Mouse (Mus musculus) MEL (cell line): ENCODE measurements at regions not wholly inside any gene's neighbourhood (a gene's known extent, or its start where the extent isn't known, plus 50 kb on each side); places are given as distances from the start of the nearest gene placed in this dataset.

Experiments
- CTCF ChIP-seq, 3 experiments: IDR thresholded peaks in 2 of 3; conservative IDR thresholded peaks in 1 of 3; 2 replicates each; pipeline ENCODE4 v1.5.1; 2011 to 2012; ENCODE audit warnings: low read length in 3 of 3, low read depth in 2 of 3, mild to moderate bottlenecking in 2 of 3, improper control_type of control experiment in 1 of 3, inconsistent platforms in 1 of 3, mixed read lengths in 1 of 3, moderate library complexity in 1 of 3; ENCODE audit not compliant: control insufficient read depth in 1 of 3, insufficient read depth in 1 of 3, poor library complexity in 1 of 3, severe bottlenecking in 1 of 3
- EP300 ChIP-seq, 2 experiments: IDR thresholded peaks; 2 replicates each; pipeline ENCODE4 v1.6.1; 2011; ENCODE audit warnings: improper control_type of control experiment in 2 of 2, low read length in 2 of 2, low read depth in 1 of 2, mild to moderate bottlenecking in 1 of 2
- GATA1 ChIP-seq: IDR thresholded peaks from 2 replicates; pipeline ENCODE4 v1.6.1; 2011; ENCODE audit warnings: low read depth, low read length, improper control_type of control experiment
- HCFC1 ChIP-seq: IDR thresholded peaks from 2 replicates; pipeline ENCODE4 v1.6.1; 2012; ENCODE audit warnings: low read depth, mild to moderate bottlenecking, inconsistent platforms, low read length, improper control_type of control experiment, moderate library complexity
- MAX ChIP-seq: IDR thresholded peaks from 2 replicates; pipeline ENCODE4 v1.6.1; 2011; ENCODE audit warnings: low read length, improper control_type of control experiment
- MYC ChIP-seq: IDR thresholded peaks from 2 replicates; pipeline ENCODE4 v1.6.1; 2011; ENCODE audit warnings: low read depth, mild to moderate bottlenecking, low read length, improper control_type of control experiment, moderate library complexity
- POLR2A ChIP-seq, 2 experiments: IDR thresholded peaks; 2 replicates each; pipeline ENCODE4 v1.6.1; 2011 to 2012; ENCODE audit warnings: low read length in 2 of 2, mild to moderate bottlenecking in 2 of 2, control low read depth in 1 of 2, improper control_type of control experiment in 1 of 2, low read depth in 1 of 2, moderate library complexity in 1 of 2; ENCODE audit not compliant: control insufficient read depth in 1 of 2, insufficient read depth in 1 of 2, poor library complexity in 1 of 2
- UBTF ChIP-seq: IDR thresholded peaks from 2 replicates; pipeline ENCODE4 v1.6.1; 2012; ENCODE audit warnings: low read depth, mild to moderate bottlenecking, inconsistent platforms, low read length, improper control_type of control experiment, moderate library complexity, borderline replicate concordance; ENCODE audit not compliant: insufficient read depth
- ZKSCAN1 ChIP-seq: IDR thresholded peaks from 2 replicates; pipeline ENCODE4 v1.6.1; 2012; ENCODE audit warnings: low read depth, mild to moderate bottlenecking, inconsistent platforms, low read length, improper control_type of control experiment, moderate library complexity

- TF ChIP-seq MYC (no peak), POLR2A (IDR thresholded peaks at IDR 0.05; ENCODE audit: control insufficient read depth in 1 of 2, insufficient read depth in 1 of 2, low read depth in 1 of 2, low read length in 2 of 2, poor library complexity in 1 of 2) (no peak), GATA1 (no peak), MAX (no peak), CTCF (IDR thresholded peaks at IDR 0.05 in 2 of 3, conservative IDR thresholded peaks at IDR 0.05 in 1 of 3; ENCODE audit: control insufficient read depth in 1 of 3, insufficient read depth in 1 of 3, low read depth in 2 of 3, low read length in 3 of 3, poor library complexity in 1 of 3, severe bottlenecking in 1 of 3) (no peak), HCFC1 (no peak), EP300 (IDR thresholded peaks at IDR 0.05; ENCODE audit: low read depth in 1 of 2, low read length in 2 of 2) (no peak), ZKSCAN1 (no peak), UBTF (no peak)
These were observed 1160.4 kb downstream of the A830018L16Rik start for GRCm38 (mm10) chr1:12574274-12574673.
